9 mouse cellular contexts compared by ENCODE assay signal in genomic region chr10:39534324-39535026, GRCm38 (mm10).
DNase-seq lines count a peak whose midpoint lies in the region; ATAC-seq and TF ChIP-seq lines count a peak whose summit lies in the region.
"Had no signal": no experiment of that assay in that cellular context is flagged by ENCODE, and none has a peak within 500 bp of the region (broad histone marks: within the 10 kb centered on the region; RNA-seq: fewer than 3 reads in every experiment).

No protein-coding gene starts in this region.

- H3K36me3 ChIP-seq in forebrain, embryonic 14.5 days (ENCODE audit: control insufficient read depth, insufficient read depth, low read length), result peaks cover 64% of the 10 kb centered on the region
- H3K36me3 ChIP-seq in kidney, embryonic 16.5 days (ENCODE audit: insufficient read depth, low read length), result no peaks in the 10 kb centered on the region
- H3K36me3 ChIP-seq in midbrain, postnatal 0 days (ENCODE audit: insufficient read depth, low read length), result peaks cover 21% of the 10 kb centered on the region

- peaks cover 5% of the 10 kb centered on the region; the same call in 1 of the 2 replicates for H3K4me1 ChIP-seq in forebrain, embryonic 14.5 days (ENCODE audit: control insufficient read depth, insufficient read depth, low read length)
- H3K4me1 ChIP-seq in kidney, embryonic 16.5 days (ENCODE audit: insufficient read depth, low read length), result peaks cover 33% of the 10 kb centered on the region
- peaks cover 10% of the 10 kb centered on the region; the same call in 1 of the 2 replicates for H3K4me1 ChIP-seq in midbrain, postnatal 0 days (ENCODE audit: insufficient read depth, low read length)

- no peak overlapping the region for H3K9ac ChIP-seq in forebrain, embryonic 14.5 days (ENCODE audit: low read length)
- H3K9ac ChIP-seq in kidney, embryonic 16.5 days (replicated peaks; ENCODE audit: low read length), result peak overlapping the region; percentile 22; the same call in 1 of the 2 replicates
- 0 out of 2 replicates have a peak overlapping the region, but pooled peaks have one; percentile 33 for H3K9ac ChIP-seq in midbrain, postnatal 0 days (replicated peaks; ENCODE audit: low read length, poor library complexity, severe bottlenecking)

- no peak for DNase-seq in layer of hippocampus, adult 2 months (ENCODE audit: low spot score in 2 of 2)
- no peak for DNase-seq in layer of hippocampus, postnatal 14 days (ENCODE audit: low spot score in 2 of 2)
- no peak for DNase-seq in forebrain, embryonic 14.5 days (ENCODE audit: low spot score)
- DNase-seq in midbrain, postnatal 0 days (ENCODE audit: low spot score), result peak; percentile 65
- no peak for DNase-seq in B cell, adult 2 months
- no peak for DNase-seq in right cerebral cortex, postnatal 14 days

- H3K9me3 ChIP-seq in forebrain, embryonic 14.5 days (replicated peaks; ENCODE audit: control insufficient read depth, low read length), result no peaks in the 10 kb centered on the region
- no peaks in the 10 kb centered on the region for H3K9me3 ChIP-seq in kidney, embryonic 16.5 days (ENCODE audit: low read length)
- H3K9me3 ChIP-seq in midbrain, postnatal 0 days (ENCODE audit: low read length), result no peaks in the 10 kb centered on the region

- peak overlapping the region; percentile 82 for H3K27ac ChIP-seq in layer of hippocampus, adult 2 months
- peak overlapping the region; percentile 1; the same call in 1 of the 2 replicates for H3K27ac ChIP-seq in forebrain, embryonic 14.5 days (ENCODE audit: low read depth, low read length)
- H3K27ac ChIP-seq in kidney, embryonic 16.5 days (ENCODE audit: low read length), result peak overlapping the region; percentile 86
- peak overlapping the region; percentile 69 for H3K27ac ChIP-seq in midbrain, postnatal 0 days (ENCODE audit: low read depth, low read length)
- H3K27ac ChIP-seq: heart, adult 2 months had no signal

- TF ChIP-seq CTCF in layer of hippocampus, adult 2 months (conservative IDR thresholded peaks at IDR 0.05), result no peak
- no peak for TF ChIP-seq CTCF in midbrain, postnatal 0 days (IDR thresholded peaks at IDR 0.05)

- H3K27me3 ChIP-seq in forebrain, embryonic 14.5 days (replicated peaks; ENCODE audit: control insufficient read depth, insufficient read depth, low read length), result no peaks in the 10 kb centered on the region
- H3K27me3 ChIP-seq in kidney, embryonic 16.5 days (ENCODE audit: insufficient read depth, low read length), result no peaks in the 10 kb centered on the region
- H3K27me3 ChIP-seq in midbrain, postnatal 0 days (ENCODE audit: insufficient read depth, low read length), result no peaks in the 10 kb centered on the region

- 73% methylated on average over 9 of the region's 9 CpGs for whole genome bisulfite sequencing in forebrain, embryonic 14.5 days
- WGBS in kidney, embryonic 16.5 days, result 43% methylated on average over 9 of the region's 9 CpGs
- WGBS in midbrain, postnatal 0 days, result 43% methylated on average over 9 of the region's 9 CpGs

- H3K4me2 ChIP-seq in forebrain, embryonic 14.5 days (ENCODE audit: low read length), result no peak overlapping the region
- no peak overlapping the region for H3K4me2 ChIP-seq in kidney, embryonic 16.5 days (replicated peaks; ENCODE audit: low read depth, low read length)
- no peak overlapping the region for H3K4me2 ChIP-seq in midbrain, postnatal 0 days (ENCODE audit: low read depth, low read length, poor library complexity, severe bottlenecking)

- no peak for ATAC-seq in forebrain, embryonic 14.5 days
- peak; percentile 90 for ATAC-seq in kidney, embryonic 16.5 days (ENCODE audit: low FRiP score, low TSS enrichment)
- peak; percentile 59; the same call in 1 of the 2 replicates for ATAC-seq in midbrain, postnatal 0 days (ENCODE audit: low FRiP score)
- ATAC-seq in megakaryocyte progenitor cell, adult 5-6 weeks (replicated peaks; ENCODE audit: poor library complexity), result no peak

- H3K4me3 ChIP-seq in layer of hippocampus, adult 2 months, result no peak overlapping the region
- no peak overlapping the region for H3K4me3 ChIP-seq in forebrain, embryonic 14.5 days (ENCODE audit: low read depth, low read length)
- H3K4me3 ChIP-seq in kidney, embryonic 16.5 days (ENCODE audit: low read length), result no peak overlapping the region
- H3K4me3 ChIP-seq in midbrain, postnatal 0 days (ENCODE audit: low read depth, low read length), result no peak overlapping the region
- H3K4me3 ChIP-seq: heart, adult 2 months had no signal

Comparison
In these comparisons a context has a peak if more than half of its experiments do, and no peak if none do; other contexts are left out.
1. H3K27ac ChIP-seq: peak in every context shown above with its lines; median percentile 86 in kidney, embryonic 16.5 days; 82 in layer of hippocampus, adult 2 months; 69 in midbrain, postnatal 0 days; 1 in forebrain, embryonic 14.5 days.
2. ATAC-seq: peak in kidney, embryonic 16.5 days (single experiment) and midbrain, postnatal 0 days (single experiment); none in forebrain, embryonic 14.5 days (single experiment) and megakaryocyte progenitor cell, adult 5-6 weeks (single experiment).